Mouse (Mus musculus) intestine, postnatal 0 days (tissue): Measurements from ENCODE around the gene Klc2. TPM values are rescaled to one million over a fixed set of nuclear protein-coding genes. Genes with fewer than 3 reads are reported as not detected.
"Not testable (repeated sequence)": the region's sequence is repeated elsewhere in the genome, so short reads cannot be mapped to it uniquely, and the experiment has no call there.

ENCODE experiments used
- ATAC-seq: fragments of 200-750 bp; cut with Nextera tagmentation; 2 replicates; pipeline ENCODE4 v1.8.0; 2017; ENCODE audit warnings: mild to moderate bottlenecking, moderate TSS enrichment, moderate library complexity
- H3K27ac ChIP-seq: fragments of 300-500 bp; sonication (generic); 2 replicates; pipeline ENCODE4 v1.5.1; 2014; ENCODE audit warnings: mild to moderate bottlenecking, low read depth, low read length, moderate library complexity
- H3K27me3 ChIP-seq: fragments of 300-500 bp; sonication (generic); replicated peaks from 2 replicates; pipeline ENCODE4 v1.6.1; 2014; ENCODE audit warnings: low read length, mixed read lengths; ENCODE audit not compliant: control insufficient read depth, insufficient read depth
- H3K36me3 ChIP-seq: fragments of 300-500 bp; sonication (generic); 2 replicates; pipeline ENCODE4 v1.6.1; 2014; ENCODE audit warnings: mild to moderate bottlenecking, moderate library complexity; ENCODE audit not compliant: control insufficient read depth, insufficient read depth
- H3K4me1 ChIP-seq: fragments of 300-500 bp; sonication (generic); replicated peaks from 2 replicates; pipeline ENCODE4 v1.6.1; 2014; ENCODE audit warnings: antibody characterized with exemption, low read length, mixed read lengths; ENCODE audit not compliant: control insufficient read depth, insufficient read depth
- H3K4me2 ChIP-seq: fragments of 300-500 bp; sonication (generic); replicated peaks from 2 replicates; pipeline ENCODE4 v1.6.1; 2014; ENCODE audit warnings: low read depth, mild to moderate bottlenecking, moderate library complexity
- H3K4me3 ChIP-seq: fragments of 300-500 bp; sonication (generic); 2 replicates; pipeline ENCODE4 v1.5.1; 2014; ENCODE audit warnings: low read depth, low read length
- H3K9ac ChIP-seq: fragments of 300-500 bp; sonication (generic); 2 replicates; pipeline ENCODE4 v1.6.1; 2014; ENCODE audit warnings: mild to moderate bottlenecking, low read depth, low read length
- H3K9me3 ChIP-seq: fragments of 300-500 bp; sonication (generic); 2 replicates; pipeline ENCODE4 v1.6.1; 2016; ENCODE audit warnings: mixed run types; ENCODE audit not compliant: control insufficient read depth
- CTCF ChIP-seq: sonication (generic); IDR thresholded peaks from 2 replicates; pipeline ENCODE4 v1.5.1; 2016; ENCODE audit warnings: low read depth, mild to moderate bottlenecking, control low read depth, antibody characterized with exemption, moderate library complexity
- WGBS: fragments of 180-500 bp; shearing (Covaris S2); extraction: QIAGEN DNeasy Blood & Tissue Kit; methylation state at CpG from one replicate; pipeline ENCODE4 v1.1.7; 2014; 5-methylcytosine and 5-hydroxymethylcytosine counted together
- polyA plus RNA-seq: library from polyadenylated mRNA; unstranded; fragments of >200 nt; fragmentation: Nextera tagmentation; extraction: Ambion mirVana; gene quantifications from 2 replicates; pipeline ENCODE4 v1.2.1, GENCODE M21; 2015

The Klc2 gene
- polyA plus RNA-seq, 1 experiment from 2014 or later: 8.0 TPM

DNA sequence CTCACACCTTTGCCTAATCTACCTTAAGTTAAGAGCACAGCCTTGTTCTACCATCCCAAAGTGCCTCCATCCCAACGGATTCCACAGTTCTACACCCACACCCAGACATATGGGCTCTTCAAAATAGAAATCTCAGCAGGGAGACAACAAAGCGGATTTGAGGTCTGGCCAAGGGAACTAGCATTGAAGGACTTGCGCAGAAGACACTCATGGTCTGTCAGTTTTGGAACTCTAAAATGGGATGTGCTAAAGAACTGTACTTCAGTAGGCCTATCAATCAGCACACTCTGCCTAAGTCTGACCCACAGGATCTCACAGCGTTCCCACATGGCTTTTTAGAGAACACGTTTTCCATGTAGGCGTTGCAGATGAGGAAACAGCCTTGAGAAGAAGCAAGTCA is 32.0 kb upstream of the Klc2 start:
- H3K27ac ChIP-seq: no peak overlapping the region
- no peak for ATAC-seq
- H3K4me3 ChIP-seq: no peak overlapping the region
- H3K9me3 ChIP-seq: no peaks in the 10 kb centered on the region
- TF ChIP-seq CTCF: no peak
- no peaks in the 10 kb centered on the region for H3K4me1 ChIP-seq
- no peak overlapping the region for H3K4me2 ChIP-seq
- 95% methylated on average over 6 of the region's 6 CpGs for WGBS
- no peak overlapping the region for H3K9ac ChIP-seq
- H3K36me3 ChIP-seq: peaks cover 25% of the 10 kb centered on the region; the same call in 1 of the 2 replicates
- H3K27me3 ChIP-seq: no peaks in the 10 kb centered on the region

DNA sequence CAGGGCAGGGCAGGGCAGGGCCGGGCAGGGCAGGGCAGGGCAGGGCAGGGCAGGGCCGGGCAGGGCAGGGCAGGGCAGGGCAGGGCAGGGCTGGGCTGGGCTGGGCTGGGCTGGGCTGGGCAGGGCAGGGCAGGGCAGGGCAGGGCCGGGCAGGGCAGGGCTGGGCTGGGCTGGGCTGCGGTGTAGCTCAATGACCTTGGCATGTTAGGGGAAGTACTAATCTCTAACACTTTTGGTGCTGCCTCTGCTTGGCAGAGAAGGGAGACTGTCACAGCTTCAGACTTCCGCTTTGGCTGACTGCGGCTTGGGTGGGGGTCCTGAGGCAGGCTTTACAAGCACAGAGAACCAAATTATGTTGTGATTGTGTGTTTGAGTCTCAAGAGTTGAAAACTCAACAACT is 30.7 kb upstream of the Klc2 start:
- H3K27me3 ChIP-seq, H3K9me3 ChIP-seq, H3K4me1 ChIP-seq, H3K4me2 ChIP-seq, H3K9ac ChIP-seq, H3K4me3 ChIP-seq, H3K27ac ChIP-seq: not testable (repeated sequence)
- ATAC-seq: 0 out of 2 replicates have a peak, but pooled peaks have one; percentile 43
- peaks cover 25% of the 10 kb centered on the region; the same call in 1 of the 2 replicates for H3K36me3 ChIP-seq
- 73% methylated on average over 6 of the region's 6 CpGs for WGBS

DNA sequence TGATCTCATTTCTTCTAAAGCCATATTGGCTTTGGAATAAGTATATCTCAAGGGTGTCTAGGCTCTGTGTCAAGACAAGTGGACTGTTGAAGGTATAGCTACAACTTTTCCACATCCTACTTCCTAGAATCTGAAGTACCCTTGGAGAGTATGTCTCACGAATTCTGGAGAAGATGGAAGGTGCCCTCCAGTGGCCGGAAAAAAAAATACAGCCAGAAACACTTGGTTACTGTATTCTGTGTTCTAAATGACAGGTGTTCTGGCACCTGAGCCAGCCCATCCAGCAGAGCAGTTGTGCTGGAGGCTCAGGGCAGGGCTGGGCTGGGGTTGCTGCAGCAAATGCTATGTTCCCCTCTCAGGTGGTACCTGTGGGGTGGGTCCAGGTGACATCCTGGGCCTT is 21.3 kb upstream of the Klc2 start:
- H3K9me3 ChIP-seq: no peaks in the 10 kb centered on the region
- WGBS: 5% methylated on average over 2 of the region's 2 CpGs
- no peak for ATAC-seq
- no peaks in the 10 kb centered on the region for H3K4me1 ChIP-seq
- no peak overlapping the region for H3K4me3 ChIP-seq
- H3K9ac ChIP-seq: no peak overlapping the region
- peak; percentile 80 for TF ChIP-seq CTCF
- H3K27me3 ChIP-seq: no peaks in the 10 kb centered on the region
- peaks cover 24% of the 10 kb centered on the region for H3K36me3 ChIP-seq
- no peak overlapping the region for H3K27ac ChIP-seq
- H3K4me2 ChIP-seq: no peak overlapping the region

DNA sequence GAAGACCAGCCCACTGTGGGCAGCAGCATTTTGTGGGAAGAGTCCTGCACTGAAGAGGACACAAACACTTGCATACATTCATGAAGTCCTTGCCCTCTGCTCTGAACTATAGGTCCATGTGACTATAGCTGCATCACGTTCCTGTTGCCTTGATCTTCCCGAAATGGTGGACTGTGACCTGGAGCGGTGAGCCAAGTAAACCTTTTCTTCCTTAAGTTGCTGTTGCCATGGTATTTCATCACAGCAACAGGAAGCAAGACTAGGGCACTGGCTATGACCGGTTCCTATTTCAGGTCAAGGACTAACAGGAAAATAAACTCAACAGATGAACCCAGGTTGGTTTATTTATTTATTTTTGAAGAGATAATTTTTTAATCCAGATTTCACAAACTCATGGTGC is 12.9 kb upstream of the Klc2 start:
- Histone ChIP-seq H3K27ac (no peak overlapping the region), H3K4me1 (no peaks in the 10 kb centered on the region), H3K4me2 (no peak overlapping the region), H3K9ac (no peak overlapping the region), H3K27me3 (no peaks in the 10 kb centered on the region), H3K36me3 (peaks cover 18% of the 10 kb centered on the region), H3K9me3 (no peaks in the 10 kb centered on the region), H3K4me3 (no peak overlapping the region)
- WGBS: 54% methylated on average over 4 of the region's 4 CpGs
- peak; percentile 63 for ATAC-seq
- TF ChIP-seq CTCF: no peak

DNA sequence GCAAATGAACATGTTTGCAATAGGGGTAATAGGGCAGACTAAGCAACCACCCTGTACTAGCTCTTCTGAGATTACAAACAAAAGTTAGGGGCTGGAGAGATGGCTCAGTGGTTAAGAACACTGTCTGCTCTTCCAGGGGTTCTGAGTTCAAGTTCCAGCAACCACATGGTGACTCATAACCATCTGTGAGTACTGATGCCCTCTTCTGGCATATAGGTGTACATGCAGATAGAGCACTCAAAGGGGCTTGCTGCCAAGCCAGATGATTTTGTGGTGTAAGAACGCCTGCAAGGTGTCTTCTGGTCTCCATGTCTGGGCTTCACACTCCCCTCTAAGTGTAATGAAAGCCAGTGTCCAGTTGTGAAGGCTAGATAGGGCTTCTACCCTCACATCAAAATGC is 11.4 kb upstream of the Klc2 start:
- H3K9me3 ChIP-seq: no peaks in the 10 kb centered on the region
- no peaks in the 10 kb centered on the region for H3K27me3 ChIP-seq
- H3K4me3 ChIP-seq: no peak overlapping the region
- H3K4me1 ChIP-seq: no peaks in the 10 kb centered on the region
- peaks cover 12% of the 10 kb centered on the region for H3K36me3 ChIP-seq
- no peak overlapping the region for H3K9ac ChIP-seq
- peak; percentile 55 for TF ChIP-seq CTCF
- no peak overlapping the region for H3K4me2 ChIP-seq
- WGBS: 44% methylated on average over 1 of the region's 1 CpGs
- H3K27ac ChIP-seq: no peak overlapping the region
- ATAC-seq: no peak

DNA sequence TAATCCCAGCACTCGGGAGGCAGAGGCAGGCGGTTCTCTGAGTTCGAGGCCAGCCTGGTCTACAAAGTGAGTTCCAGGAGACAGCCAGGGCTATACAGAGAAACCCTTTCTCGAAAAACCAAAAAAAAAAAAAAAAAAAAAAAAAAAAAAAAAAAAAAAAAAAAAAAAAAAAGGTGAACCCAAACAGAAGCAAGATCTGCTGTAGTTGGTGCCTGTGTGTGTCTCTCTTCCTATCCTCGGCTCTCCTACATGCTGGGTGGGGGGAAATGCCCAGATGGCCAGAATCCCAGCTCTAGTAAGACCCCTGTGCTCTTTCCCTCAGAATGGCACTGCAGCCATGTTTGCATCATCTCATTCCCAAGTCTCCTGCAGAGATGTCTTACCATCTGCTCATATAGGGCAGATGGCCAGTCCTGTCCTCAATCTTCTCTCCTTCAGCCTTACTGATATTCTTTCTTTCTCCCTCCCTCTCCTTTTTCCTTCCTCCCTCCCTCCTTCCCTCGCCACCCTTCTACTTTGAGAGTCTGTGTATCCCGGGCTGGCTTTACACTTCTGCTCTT is 5.8 kb upstream of the Klc2 start:
- no peak for TF ChIP-seq CTCF
- WGBS: 59% methylated on average over 7 of the region's 7 CpGs
- no peak overlapping the region for H3K4me3 ChIP-seq

DNA sequence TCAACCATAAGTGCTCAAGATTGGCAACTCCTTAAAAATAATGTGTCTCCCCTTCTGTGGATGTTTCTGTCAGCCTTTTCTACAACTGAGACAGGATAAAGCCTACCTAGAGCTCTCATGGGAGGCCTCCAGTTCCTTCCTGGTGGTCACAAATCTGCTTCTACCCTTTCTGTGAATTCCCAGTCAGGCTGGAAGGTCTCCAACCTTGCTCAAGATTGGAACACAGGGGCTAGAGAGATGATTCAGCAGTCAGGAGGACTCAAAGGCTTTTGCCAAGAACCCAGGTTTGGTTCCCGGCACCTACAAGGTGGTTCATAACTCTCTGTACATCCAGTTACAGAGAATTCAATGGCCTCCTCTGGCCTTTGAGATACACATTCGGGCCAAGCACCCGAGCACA is 4.9 kb upstream of the Klc2 start:
- 90% methylated on average over 3 of the region's 3 CpGs for WGBS
- Histone ChIP-seq H3K4me1 (no peaks in the 10 kb centered on the region), H3K9me3 (no peaks in the 10 kb centered on the region), H3K9ac (no peak overlapping the region), H3K4me2 (no peak overlapping the region), H3K27ac (no peak overlapping the region), H3K4me3 (no peak overlapping the region), H3K27me3 (no peaks in the 10 kb centered on the region), H3K36me3 (no peaks in the 10 kb centered on the region)
- TF ChIP-seq CTCF: no peak
- no peak for ATAC-seq

More for the DNA sequence above, 5.8 kb upstream of the Klc2 start:
- no peak for ATAC-seq
- no peak overlapping the region for H3K27ac ChIP-seq
- H3K9ac ChIP-seq: no peak overlapping the region
- H3K9me3 ChIP-seq: no peaks in the 10 kb centered on the region
- no peak overlapping the region for H3K4me2 ChIP-seq
- H3K27me3 ChIP-seq: no peaks in the 10 kb centered on the region
- no peaks in the 10 kb centered on the region for H3K36me3 ChIP-seq
- H3K4me1 ChIP-seq: no peaks in the 10 kb centered on the region
